Mouse (Mus musculus): ENCODE measurements around the gene Pde1b. TPM values are rescaled to one million over a fixed set of nuclear protein-coding genes. Genes with fewer than 3 reads are reported as not detected.

Pde1b gene
- 1 to 10 TPM in 1 of 2 experiments, under 1 TPM in 1; 0.99 to 1.0 TPM for total RNA-seq (2021)
- 2.2 and 2.8 TPM in 2 replicates for polyA plus RNA-seq (2012; rRNA removed)
- long read RNA-seq, partial matches to known transcripts = 0 of 3 reads
- long read RNA-seq, other reads (novel, unspliced or antisense) = 1 of 3 reads

- intact Hi-C loops (cut with DNase I) = no loop called here
- Histone ChIP-seq H3K27me3 (ENCODE audit: control insufficient read depth, insufficient read depth, low read length) (peaks cover 4% of the 10 kb centered on the region; the same call in 1 of the 2 replicates), H3K4me3 (peak within 1 kb of the TSS; percentile 40), H3K36me3 (ENCODE audit: control insufficient read depth, insufficient read depth, low read length) (no peaks in the 10 kb centered on the region), H3K79me2 (replicated peaks; ENCODE audit: control insufficient read depth, insufficient read depth, low read length) (no peaks in the 10 kb centered on the region), H3K9ac (ENCODE audit: low read depth, low read length) (peak within 1 kb of the TSS; percentile 41), H3K4me1 (ENCODE audit: control insufficient read depth, insufficient read depth, low read length) (peaks cover 2% of the 10 kb centered on the region; the same call in 1 of the 2 replicates), H3K27ac (no peak within 1 kb of the TSS)
- DNase-seq = peak; percentile 58 to 65
- WGBS = 3% methylated on average over 56 of the region's 63 CpGs
- no peak for TF ChIP-seq EP300 (IDR thresholded peaks at IDR 0.05; ENCODE audit: insufficient read depth, low read depth, low read length)
- TF ChIP-seq POLR2A (IDR thresholded peaks at IDR 0.05; ENCODE audit: insufficient read depth, low read depth, low read length) = no peak
- TF ChIP-seq CTCF (IDR thresholded peaks at IDR 0.05) = no peak
Observed at GRCm38 (mm10) chr15:103502435-103503250, at the start of gene Pde1b. Gene Pde1b (plus strand): TSS chr15:103503034.

DNA sequence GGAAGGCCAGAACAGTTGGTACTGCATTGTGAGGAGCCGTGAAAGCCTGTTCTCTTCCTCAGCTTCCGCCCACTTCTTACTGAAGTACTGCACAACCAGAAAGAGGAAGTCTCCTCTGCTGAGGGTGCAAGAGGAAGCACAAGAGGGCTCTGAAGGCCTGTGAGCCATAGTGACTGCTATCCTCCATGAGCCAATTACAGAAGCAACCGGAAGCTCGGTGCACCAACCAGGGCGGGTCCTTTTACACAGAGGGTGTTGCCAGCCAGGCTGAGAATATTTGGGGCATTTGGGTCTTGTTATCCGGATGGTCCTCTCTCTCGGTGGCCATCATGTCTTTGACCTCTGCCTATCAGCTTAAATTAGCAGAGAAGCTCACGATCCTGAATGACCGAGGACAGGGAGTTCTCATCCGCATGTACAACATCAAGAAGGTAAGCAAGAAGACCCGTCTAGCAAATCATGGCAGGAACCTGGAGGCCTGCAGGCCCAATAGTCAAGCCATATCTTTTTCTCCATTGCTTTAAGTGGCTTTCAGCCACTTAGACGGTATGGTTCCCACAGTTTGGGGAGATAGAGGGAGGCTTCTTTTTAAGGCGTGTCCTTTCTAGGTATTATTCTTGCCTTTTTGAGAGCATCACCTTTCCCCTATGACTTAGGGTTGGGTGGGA, 49.1 kb upstream of the Pde1b start, which contains the start of gene Nckap1l:
Gene Nckap1l (plus strand): TSS at position 244 of the 668 bp plus-strand sequence.
- TF ChIP-seq POLR2A (IDR thresholded peaks at IDR 0.05; ENCODE audit: insufficient read depth, low read depth, low read length) (peak; percentile 47; the same call in 1 of the 2 replicates), EP300 (IDR thresholded peaks at IDR 0.05; ENCODE audit: insufficient read depth, low read depth, low read length) (no peak)
- WGBS = 79% methylated on average over 13 of the region's 13 CpGs
- Histone ChIP-seq H3K27me3 (ENCODE audit: control insufficient read depth, insufficient read depth, low read length) (no peaks in the 10 kb centered on the region), H3K4me3 (no peak within 1 kb of the TSS), H3K36me3 (ENCODE audit: control insufficient read depth, insufficient read depth, low read length) (no peaks in the 10 kb centered on the region), H3K9ac (ENCODE audit: low read depth, low read length) (no peak within 1 kb of the TSS), H3K27ac (no peak within 1 kb of the TSS), H3K4me1 (ENCODE audit: control insufficient read depth, insufficient read depth, low read length) (no peaks in the 10 kb centered on the region), H3K79me2 (replicated peaks; ENCODE audit: control insufficient read depth, insufficient read depth, low read length) (no peaks in the 10 kb centered on the region)
- intact Hi-C loops (cut with DNase I) = no loop called here
- peak; percentile 37 to 77 for DNase-seq

GRCm38 (mm10) chr15:103454449-103454848, 48.4 kb upstream of the Pde1b start:
- Histone ChIP-seq H3K36me3 (ENCODE audit: control insufficient read depth, insufficient read depth, low read length) (no peaks in the 10 kb centered on the region), H3K9ac (ENCODE audit: low read depth, low read length) (no peak overlapping the region), H3K4me3 (no peak overlapping the region), H3K27me3 (ENCODE audit: control insufficient read depth, insufficient read depth, low read length) (no peaks in the 10 kb centered on the region), H3K4me1 (ENCODE audit: control insufficient read depth, insufficient read depth, low read length) (no peaks in the 10 kb centered on the region), H3K79me2 (replicated peaks; ENCODE audit: control insufficient read depth, insufficient read depth, low read length) (no peaks in the 10 kb centered on the region), H3K27ac (no peak overlapping the region)
- WGBS = 58% methylated on average over 6 of the region's 6 CpGs
- TF ChIP-seq CTCF (IDR thresholded peaks at IDR 0.05) (no peak), EP300 (IDR thresholded peaks at IDR 0.05; ENCODE audit: insufficient read depth, low read depth, low read length) (no peak), POLR2A (IDR thresholded peaks at IDR 0.05; ENCODE audit: insufficient read depth, low read depth, low read length) (no peak)
- no peak for DNase-seq
- intact Hi-C loops (cut with DNase I) = no loop called here

- TF ChIP-seq CTCF (IDR thresholded peaks at IDR 0.05) (no peak), POLR2A (IDR thresholded peaks at IDR 0.05; ENCODE audit: insufficient read depth, low read depth, low read length) (no peak), EP300 (IDR thresholded peaks at IDR 0.05; ENCODE audit: insufficient read depth, low read depth, low read length) (no peak)
- Histone ChIP-seq H3K79me2 (replicated peaks; ENCODE audit: control insufficient read depth, insufficient read depth, low read length) (no peaks in the 10 kb centered on the region), H3K4me1 (ENCODE audit: control insufficient read depth, insufficient read depth, low read length) (no peaks in the 10 kb centered on the region), H3K4me3 (no peak overlapping the region), H3K9ac (ENCODE audit: low read depth, low read length) (no peak overlapping the region), H3K27me3 (ENCODE audit: control insufficient read depth, insufficient read depth, low read length) (no peaks in the 10 kb centered on the region), H3K27ac (no peak overlapping the region), H3K36me3 (ENCODE audit: control insufficient read depth, insufficient read depth, low read length) (no peaks in the 10 kb centered on the region)
- 66% methylated on average over 7 of the region's 7 CpGs for WGBS
- intact Hi-C loops (cut with DNase I) = no loop called here
- peak in 1 of 2 experiments; percentile 51 for DNase-seq
Observed at GRCm38 (mm10) chr15:103462539-103463261, 40.1 kb upstream of the Pde1b start.

GRCm38 (mm10) chr15:103471488-103472194, 31.2 kb upstream of the Pde1b start:
- H3K27me3 ChIP-seq (ENCODE audit: control insufficient read depth, insufficient read depth, low read length) = no peaks in the 10 kb centered on the region
- 76% methylated on average over 7 of the region's 7 CpGs for WGBS
- no peaks in the 10 kb centered on the region for H3K36me3 ChIP-seq (ENCODE audit: control insufficient read depth, insufficient read depth, low read length)
- H3K9ac ChIP-seq (ENCODE audit: low read depth, low read length) = no peak overlapping the region
- TF ChIP-seq POLR2A (IDR thresholded peaks at IDR 0.05; ENCODE audit: insufficient read depth, low read depth, low read length) = no peak
- no peak for TF ChIP-seq CTCF (IDR thresholded peaks at IDR 0.05)
- TF ChIP-seq EP300 (IDR thresholded peaks at IDR 0.05; ENCODE audit: insufficient read depth, low read depth, low read length) = no peak
- no peak overlapping the region for H3K4me3 ChIP-seq
- no peak overlapping the region for H3K27ac ChIP-seq
- no peak for DNase-seq
- intact Hi-C loops (cut with DNase I) = no loop called here
- H3K79me2 ChIP-seq (replicated peaks; ENCODE audit: control insufficient read depth, insufficient read depth, low read length) = no peaks in the 10 kb centered on the region
- H3K4me1 ChIP-seq (ENCODE audit: control insufficient read depth, insufficient read depth, low read length) = no peaks in the 10 kb centered on the region
